Mouse (Mus musculus): ENCODE results near the gene Sycp2. TPM values are rescaled to one million over a fixed set of nuclear protein-coding genes. Genes with fewer than 3 reads are reported as not detected.

Gene Sycp2
- total RNA-seq, 2 experiments from 2014 or later, result 0.84 to 1.1 TPM

GRCm38 (mm10) chr2:178304669-178305068 lies 102.8 kb downstream of the Sycp2 start:
- no peak for DNase-seq (ENCODE audit: low spot score in 2 of 2)

DNA sequence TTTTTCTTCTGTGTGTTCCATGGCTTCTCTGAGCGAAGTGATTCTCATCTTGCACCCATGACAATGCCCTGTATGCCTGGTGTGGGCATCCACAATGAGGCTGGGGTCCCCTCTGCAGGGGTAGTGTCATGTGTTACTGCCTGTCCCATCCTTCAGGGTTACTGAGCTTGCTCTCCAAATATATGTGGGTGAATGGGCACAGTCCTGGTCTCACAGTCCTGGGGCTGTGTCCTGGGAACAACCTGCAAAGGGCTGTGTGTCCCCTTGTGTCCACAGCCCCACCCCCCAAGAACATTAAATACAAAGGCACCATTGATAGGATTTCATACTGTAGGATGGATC lies 103.3 kb downstream of the Sycp2 start:
- no peak for DNase-seq (ENCODE audit: low spot score in 2 of 2)

- peak in 1 of 2 experiments; percentile 61 for DNase-seq (ENCODE audit: low spot score in 2 of 2)
Measured at GRCm38 (mm10) chr2:178303453-178304187, 103.9 kb downstream of the Sycp2 start.

Other genes with a start within 250 kb of the Sycp2 start
- gene Ppp1r3d, start 6.8 kb upstream of the Sycp2 start, total RNA-seq (2021), result 1 to 10 TPM; 5.7 to 6.2 TPM
- gene Fam217b, start 6.8 kb upstream of the Sycp2 start, total RNA-seq (2021), result 10 to 100 TPM; 50.4 to 52.3 TPM
- under 1 TPM in 1 of 2 experiments, not detected in 1; 0.69 TPM for gene Cdh26, start 22.8 kb upstream of the Sycp2 start, total RNA-seq (2021)